In genomic region chr4:149988301-149988700, GRCm38 (mm10) we compare ENCODE assay signal across 10 mouse cellular contexts. TPM values are rescaled to one million over a fixed set of nuclear protein-coding genes. Genes with fewer than 3 reads are reported as not detected.
DNase-seq lines count a peak whose midpoint lies in the region; ATAC-seq and TF ChIP-seq lines count a peak whose summit lies in the region.
"Had no signal": no experiment of that assay in that cellular context is flagged by ENCODE, and none has a peak within 500 bp of the region (broad histone marks: within the 10 kb centered on the region; RNA-seq: fewer than 3 reads in every experiment).

No protein-coding gene starts in this region.

- H3K27me3 ChIP-seq in forebrain, embryonic 16.5 days (replicated peaks; ENCODE audit: control insufficient read depth, insufficient read depth, low read length), result no peaks in the 10 kb centered on the region
- H3K27me3 ChIP-seq in limb, embryonic 12.5 days, result 0 out of 2 replicates have a peak, but pooled peaks cover 4% of the 10 kb centered on the region
- H3K27me3 ChIP-seq in neural tube, embryonic 13.5 days, result no peaks in the 10 kb centered on the region
- H3K27me3 ChIP-seq: Patski had no signal

- H3K36me3 ChIP-seq in forebrain, embryonic 16.5 days (ENCODE audit: control insufficient read depth, insufficient read depth), result no peaks in the 10 kb centered on the region
- peaks cover 6% of the 10 kb centered on the region; the same call in 1 of the 2 replicates for H3K36me3 ChIP-seq in limb, embryonic 12.5 days
- H3K36me3 ChIP-seq in neural tube, embryonic 13.5 days, result no peaks in the 10 kb centered on the region

- WGBS in forebrain, embryonic 16.5 days, result 83% methylated on average over 6 of the region's 6 CpGs
- WGBS in limb, embryonic 12.5 days, result 83% methylated on average over 6 of the region's 6 CpGs
- 72% methylated on average over 6 of the region's 6 CpGs for WGBS in neural tube, embryonic 13.5 days

- H3K9ac ChIP-seq in forebrain, embryonic 16.5 days (replicated peaks; ENCODE audit: low read depth, low read length), result 0 out of 2 replicates have a peak overlapping the region, but pooled peaks have one; percentile 53
- no peak overlapping the region for H3K9ac ChIP-seq in limb, embryonic 12.5 days (replicated peaks)
- peak overlapping the region; percentile 60 for H3K9ac ChIP-seq in neural tube, embryonic 13.5 days

- H3K4me3 ChIP-seq in layer of hippocampus, adult 2 months, result peak overlapping the region; percentile 41; the same call in 1 of the 2 replicates
- H3K4me3 ChIP-seq in forebrain, embryonic 16.5 days (replicated peaks; ENCODE audit: low read length), result peak overlapping the region; percentile 34
- H3K4me3 ChIP-seq in limb, embryonic 12.5 days (replicated peaks), result no peak overlapping the region
- peak overlapping the region; percentile 24 for H3K4me3 ChIP-seq in neural tube, embryonic 13.5 days

- no peak for ATAC-seq in forebrain, embryonic 16.5 days
- ATAC-seq in limb, embryonic 12.5 days (ENCODE audit: insufficient number of reproducible peaks, insufficient read depth, low FRiP score, low TSS enrichment, low read depth), result no peak
- no peak for ATAC-seq in neural tube, embryonic 13.5 days (ENCODE audit: low read depth)
- ATAC-seq in cerebellum, adult (ENCODE audit: insufficient number of reproducible peaks, low FRiP score, low TSS enrichment), result no peak

- H3K9me3 ChIP-seq in forebrain, embryonic 16.5 days (ENCODE audit: control insufficient read depth, low read length), result no peaks in the 10 kb centered on the region
- H3K9me3 ChIP-seq in limb, embryonic 12.5 days, result no peaks in the 10 kb centered on the region
- no peaks in the 10 kb centered on the region for H3K9me3 ChIP-seq in neural tube, embryonic 13.5 days

- H3K4me2 ChIP-seq in forebrain, embryonic 16.5 days (ENCODE audit: low read length), result peak overlapping the region; percentile 54
- H3K4me2 ChIP-seq in limb, embryonic 12.5 days, result peak overlapping the region; percentile 57
- H3K4me2 ChIP-seq in neural tube, embryonic 13.5 days, result peak overlapping the region; percentile 57

- H3K4me1 ChIP-seq in forebrain, embryonic 16.5 days (replicated peaks; ENCODE audit: control insufficient read depth, insufficient read depth, low read length), result peaks cover 33% of the 10 kb centered on the region
- H3K4me1 ChIP-seq in limb, embryonic 12.5 days (replicated peaks), result peaks cover 37% of the 10 kb centered on the region
- peaks cover 36% of the 10 kb centered on the region for H3K4me1 ChIP-seq in neural tube, embryonic 13.5 days (replicated peaks)

- DNase-seq in layer of hippocampus, adult 2 months (ENCODE audit: low spot score in 2 of 2), result no peak
- no peak for DNase-seq in layer of hippocampus, adult 18-20 months (ENCODE audit: low spot score in 2 of 2)
- no peak for DNase-seq in layer of hippocampus, adult 11-12 months (ENCODE audit: low spot score)
- no peak for DNase-seq in adrenal gland, adult 8-10 months

- TF ChIP-seq CTCF in layer of hippocampus, adult 2 months (conservative IDR thresholded peaks at IDR 0.05), result no peak

- H3K27ac ChIP-seq in layer of hippocampus, adult 2 months, result peak overlapping the region; percentile 21; the same call in 1 of the 2 replicates
- H3K27ac ChIP-seq in forebrain, embryonic 16.5 days (ENCODE audit: low read length), result no peak overlapping the region
- no peak overlapping the region for H3K27ac ChIP-seq in limb, embryonic 12.5 days
- H3K27ac ChIP-seq in neural tube, embryonic 13.5 days (replicated peaks), result peak overlapping the region; percentile 72

RNA-seq across cellular contexts. Expression of gene H6pd, which starts 20.5 kb away (rescaled TPM):
- total RNA-seq in layer of hippocampus, adult 2 months (2021), result 10 to 100 TPM in 1 of 2 experiments, 1 to 10 TPM in 1; 9.5 to 11.1 TPM
- 10 to 100 TPM; 10.2 to 10.6 TPM for total RNA-seq in layer of hippocampus, adult 18-20 months (2021)
- polyA plus RNA-seq in forebrain, embryonic 16.5 days (2015; fragmentation: Nextera tagmentation; extraction: Ambion mirVana), result 2.1 TPM in 2 replicates
- 7.0 and 10.0 TPM in 2 replicates for polyA plus RNA-seq in limb, embryonic 12.5 days (2016; fragmentation: Nextera tagmentation; extraction: Ambion mirVana)
- 3.5 and 4.5 TPM in 2 replicates for polyA plus RNA-seq in neural tube, embryonic 13.5 days (2015; fragmentation: Nextera tagmentation; extraction: Ambion mirVana)
- total RNA-seq in adrenal gland, adult 8-10 months (2022), result 100 to 1,000 TPM; 122 to 173 (median 155) TPM

RNA-seq across cellular contexts. Expression of gene Spsb1, which starts 33.5 kb away (rescaled TPM):
- 10 to 100 TPM; 30.3 to 33.3 TPM for total RNA-seq in layer of hippocampus, adult 2 months (2021)
- total RNA-seq in layer of hippocampus, adult 18-20 months (2021), result 10 to 100 TPM; 27.2 to 36.3 TPM
- 5.8 and 7.0 TPM in 2 replicates for polyA plus RNA-seq in forebrain, embryonic 16.5 days (2015; fragmentation: Nextera tagmentation; extraction: Ambion mirVana)
- polyA plus RNA-seq in limb, embryonic 12.5 days (2016; fragmentation: Nextera tagmentation; extraction: Ambion mirVana), result 17.7 and 19.1 TPM in 2 replicates
- 9.0 and 9.5 TPM in 2 replicates for polyA plus RNA-seq in neural tube, embryonic 13.5 days (2015; fragmentation: Nextera tagmentation; extraction: Ambion mirVana)
- total RNA-seq in adrenal gland, adult 8-10 months (2022), result 10 to 100 TPM; 17.0 to 29.8 (median 23.9) TPM
- total RNA-seq: common myeloid progenitor, adult 5-6 weeks had no signal

Comparison
In these comparisons a context has a peak if more than half of its experiments do, and no peak if none do; other contexts are left out.
1. H3K27ac ChIP-seq: peak in layer of hippocampus, adult 2 months (single experiment) and neural tube, embryonic 13.5 days (single experiment); none in forebrain, embryonic 16.5 days (single experiment) and limb, embryonic 12.5 days (single experiment).
2. RNA of gene H6pd, which starts 20.5 kb away (total RNA-seq): 122 to 173 TPM in adrenal gland, adult 8-10 months; 9.5 to 11.1 TPM in layer of hippocampus, adult 2 months and 10.2 to 10.6 TPM in layer of hippocampus, adult 18-20 months; every median in the first group is over 10 times any median in the second.
3. Peak in every context shown above with its lines, with median percentiles within 50 percentile points of each other: H3K4me2 ChIP-seq.